Mouse (Mus musculus) kidney, adult 11 months (tissue): ENCODE measurements around the gene Lrig3.
A peak's percentile ranks its signal among the peaks of the same experiment; 100 is the strongest.

Experiments
- DNase-seq: peaks from one replicate; pipeline ENCODE4 v3.0.0; 2022

The Lrig3 gene

DNA sequence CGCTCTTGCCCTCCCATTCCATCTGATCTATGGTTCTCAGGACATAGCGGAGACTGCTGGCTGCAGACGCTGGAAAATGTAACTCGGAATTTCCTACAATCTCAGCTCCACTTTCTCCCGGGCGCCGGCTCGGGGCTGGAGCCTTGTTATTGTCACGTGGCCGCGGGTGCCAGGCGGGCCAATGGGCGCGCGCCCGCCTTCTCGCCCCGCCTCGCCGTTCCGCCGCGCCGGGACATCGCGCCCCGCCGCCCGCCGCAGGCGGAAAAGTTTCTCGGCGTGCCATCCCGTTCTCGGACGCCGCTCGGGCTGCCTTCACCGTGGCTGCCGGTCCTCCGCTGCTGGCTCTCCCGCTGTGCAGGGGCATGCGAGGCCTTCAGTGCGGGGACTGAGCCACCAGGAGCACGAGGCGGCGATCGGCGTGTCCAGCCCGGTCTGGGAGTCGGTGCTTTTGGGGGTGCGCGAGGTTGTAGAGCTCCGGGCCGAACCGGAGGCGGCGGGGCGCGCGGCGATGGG is at the start of gene Lrig3:
Gene Lrig3 (plus strand): TSS at position 201 of the 513 bp plus-strand sequence.
- DNase-seq: peak; percentile 88

DNA sequence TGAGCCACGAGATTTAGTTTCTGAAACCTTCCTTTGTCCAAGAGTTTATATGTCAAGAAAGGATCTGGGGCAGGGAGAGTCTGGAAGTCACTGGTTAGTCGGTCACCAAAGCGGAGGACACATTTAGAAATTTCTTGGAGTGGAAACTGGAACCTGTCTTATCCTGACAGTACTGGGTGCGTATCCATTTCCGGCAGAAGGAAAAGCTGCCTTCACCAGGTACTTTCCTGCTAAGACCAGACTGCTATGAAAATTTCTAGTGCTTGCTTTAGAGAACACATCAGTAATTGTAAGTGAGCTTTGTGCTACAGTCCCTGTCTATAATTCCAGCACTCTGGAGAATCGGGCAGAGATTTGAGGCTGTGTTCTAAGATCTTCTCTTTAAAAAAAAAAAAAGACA is 49.2 kb upstream of the Lrig3 start:
- DNase-seq: no peak

DNA sequence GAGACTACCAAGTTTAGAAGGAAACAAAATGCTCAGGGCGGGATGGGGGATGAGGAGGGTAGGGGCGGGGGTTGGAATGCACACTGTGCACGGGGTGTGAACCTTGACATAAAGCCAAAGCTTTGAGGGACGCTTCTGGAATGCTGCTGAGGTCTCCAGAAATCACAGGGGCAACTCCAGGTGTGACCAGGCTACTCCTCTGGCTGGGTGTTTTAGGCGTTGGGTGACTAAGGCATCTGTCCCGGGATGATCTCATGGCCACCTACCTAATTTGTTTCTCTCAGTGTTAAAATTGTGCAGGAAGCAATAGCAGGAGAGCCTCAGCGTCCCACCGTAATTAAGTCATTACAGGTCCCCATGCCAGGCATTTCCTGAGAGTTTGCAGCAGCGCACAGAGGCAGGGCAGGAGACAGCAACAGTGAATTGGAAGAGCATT is 48.5 kb upstream of the Lrig3 start:
- no peak for DNase-seq

DNA sequence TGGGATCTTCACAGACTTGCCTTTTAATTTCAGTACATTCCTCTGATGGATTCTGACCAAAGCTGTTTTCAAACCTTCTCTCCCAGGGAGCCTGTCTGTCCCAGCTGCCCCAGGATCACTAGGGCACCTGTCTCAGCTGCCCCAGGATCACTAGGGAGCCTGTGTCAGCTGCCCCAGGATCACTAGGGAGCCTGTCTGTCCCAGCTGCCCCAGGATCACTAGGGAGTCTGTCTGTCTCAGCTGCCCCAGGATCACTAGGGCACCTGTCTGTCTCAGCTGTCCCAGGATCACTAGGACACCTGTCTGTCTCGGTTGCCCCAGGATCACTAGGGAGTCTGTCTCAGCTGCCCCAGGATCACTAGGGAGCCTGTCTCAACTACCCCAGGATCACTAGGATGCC is 47.0 kb upstream of the Lrig3 start:
- no peak for DNase-seq

DNA sequence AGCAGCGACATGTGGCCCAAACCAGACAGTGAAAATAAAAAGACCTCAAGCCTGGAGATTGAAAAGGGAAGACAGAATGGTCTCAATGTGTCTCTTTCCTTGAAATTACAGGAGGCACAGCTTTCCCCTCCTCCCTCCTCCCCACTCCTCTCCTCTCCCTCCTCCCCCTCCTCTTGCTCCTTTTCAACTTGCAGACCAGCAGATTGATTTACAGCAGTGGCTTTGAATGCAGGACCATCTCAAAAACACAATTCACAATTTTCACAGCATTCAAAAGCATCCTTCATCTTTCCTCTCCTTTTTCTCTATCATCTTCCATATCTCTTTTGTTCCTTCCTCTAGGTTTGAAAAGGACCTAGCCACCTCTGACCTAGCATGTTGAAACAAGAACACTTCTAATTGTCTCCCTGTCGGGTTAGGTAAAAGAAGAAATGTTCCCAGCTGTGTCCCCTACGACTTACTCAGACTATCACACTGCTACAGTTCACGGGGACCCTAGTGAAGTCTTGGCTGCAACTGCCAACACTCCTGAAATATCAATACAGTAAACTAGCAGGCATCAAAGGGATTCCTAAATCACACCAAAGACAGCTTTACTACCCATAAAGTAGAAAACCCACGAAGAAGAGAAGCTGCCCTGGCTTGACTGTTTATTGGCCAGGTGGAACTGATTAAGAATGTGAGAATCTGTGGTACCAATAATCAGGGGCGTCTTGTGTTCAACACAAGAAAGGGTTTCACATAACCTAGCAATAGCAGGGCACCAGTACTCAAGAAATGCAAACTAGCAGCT is 44.1 kb upstream of the Lrig3 start:
- no peak for DNase-seq

DNA sequence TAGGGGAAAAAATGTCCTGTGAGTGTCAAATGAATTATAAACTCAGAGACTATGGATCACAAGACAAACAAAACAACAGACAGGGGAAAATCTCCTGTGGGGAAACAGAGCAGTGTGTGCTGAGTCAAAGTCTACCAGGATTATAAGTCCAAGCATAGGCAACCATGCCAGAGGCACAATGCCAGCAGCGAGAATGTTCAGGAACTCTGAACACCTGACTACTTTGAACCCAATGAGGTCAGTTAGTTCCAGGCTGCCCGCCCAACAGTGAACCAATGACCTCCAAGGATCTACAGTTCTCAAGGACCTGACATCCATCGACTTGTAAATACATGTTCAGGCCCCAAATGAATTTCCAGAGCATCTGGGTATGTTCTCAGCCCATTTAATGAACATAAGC is 36.0 kb upstream of the Lrig3 start:
- DNase-seq: peak; percentile 87

DNA sequence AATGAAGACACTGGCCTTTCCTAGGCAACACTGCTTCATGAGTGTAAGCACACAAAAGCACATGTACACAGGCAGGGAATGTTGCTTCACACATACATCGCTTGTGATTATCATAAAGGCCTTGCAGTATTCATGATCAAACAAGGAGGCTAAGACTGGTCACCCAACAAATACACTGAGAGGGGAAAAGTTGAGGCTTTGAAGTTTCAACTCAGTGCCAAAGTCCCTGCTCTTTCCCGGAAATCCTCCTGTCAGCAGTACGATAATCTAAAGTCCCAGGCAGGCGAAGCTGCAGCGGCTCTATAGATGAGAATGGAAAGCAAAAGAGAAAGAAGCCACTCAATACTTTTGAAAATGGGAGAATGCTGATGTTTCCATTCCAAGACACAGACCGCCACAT is 32.6 kb upstream of the Lrig3 start:
- no peak for DNase-seq

DNA sequence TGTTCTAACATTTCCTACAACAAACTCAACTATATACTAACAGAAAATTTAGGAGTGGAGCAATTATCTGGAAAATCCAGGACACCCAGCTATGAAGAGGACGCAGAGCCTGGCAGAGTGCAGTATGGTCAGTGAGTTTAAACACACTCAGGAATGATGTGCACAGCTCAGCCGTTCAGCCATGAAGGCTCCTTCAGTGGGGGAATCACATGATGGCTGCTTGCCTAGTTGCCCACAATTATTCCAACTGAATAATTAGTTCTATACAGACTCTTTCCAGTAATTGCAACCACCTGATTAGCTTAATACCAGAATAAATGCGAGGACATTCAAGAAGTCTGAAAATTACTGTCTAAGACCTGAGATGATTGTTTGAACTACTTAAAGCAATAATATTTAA is 31.9 kb upstream of the Lrig3 start:
- no peak for DNase-seq

DNA sequence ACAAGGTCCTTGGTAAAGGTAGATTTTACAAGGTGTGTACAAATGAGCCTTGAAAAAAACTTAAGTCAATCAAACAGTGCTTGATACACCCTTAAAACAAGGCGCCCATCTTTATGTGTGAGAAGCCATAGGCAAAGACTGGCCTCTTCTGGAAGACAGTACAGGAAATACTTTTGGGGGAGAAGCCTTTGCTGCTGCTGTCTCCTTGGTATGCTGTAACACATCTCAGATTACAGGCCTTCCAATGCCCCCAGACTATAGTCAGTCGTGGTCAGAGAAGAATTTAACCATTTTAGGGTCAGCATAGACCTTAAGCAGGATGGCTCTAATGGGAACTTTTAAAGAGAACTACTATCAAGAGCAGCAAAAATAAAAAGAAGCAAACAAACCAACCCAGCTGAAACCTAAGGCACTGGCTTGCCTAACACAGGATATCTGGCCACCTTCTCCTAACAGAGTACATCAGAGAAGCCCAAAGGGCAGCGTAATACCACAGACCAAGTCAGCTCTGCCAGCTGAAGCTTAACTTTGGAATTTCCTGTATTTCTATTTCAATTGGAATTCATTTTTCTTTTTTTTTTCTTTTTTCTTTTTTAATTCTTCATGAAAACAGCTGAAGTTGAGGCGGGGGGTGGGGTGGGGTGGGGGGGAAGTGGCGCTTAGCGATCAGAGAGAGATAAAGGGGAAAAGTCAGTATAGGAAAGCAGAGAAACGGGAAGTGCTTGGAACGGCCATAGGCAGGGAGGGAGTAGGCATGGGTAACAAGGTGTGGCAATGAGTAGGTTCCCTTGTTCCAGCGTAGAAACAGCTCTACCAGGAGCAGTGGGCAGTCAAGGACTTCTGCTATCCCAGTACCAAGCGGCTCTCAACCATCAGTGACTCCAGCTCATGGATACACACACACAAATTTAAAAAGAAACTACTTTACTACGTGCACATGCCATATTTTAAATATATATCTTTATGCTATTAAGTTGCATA is 28.2 kb upstream of the Lrig3 start:
- DNase-seq: no peak

DNA sequence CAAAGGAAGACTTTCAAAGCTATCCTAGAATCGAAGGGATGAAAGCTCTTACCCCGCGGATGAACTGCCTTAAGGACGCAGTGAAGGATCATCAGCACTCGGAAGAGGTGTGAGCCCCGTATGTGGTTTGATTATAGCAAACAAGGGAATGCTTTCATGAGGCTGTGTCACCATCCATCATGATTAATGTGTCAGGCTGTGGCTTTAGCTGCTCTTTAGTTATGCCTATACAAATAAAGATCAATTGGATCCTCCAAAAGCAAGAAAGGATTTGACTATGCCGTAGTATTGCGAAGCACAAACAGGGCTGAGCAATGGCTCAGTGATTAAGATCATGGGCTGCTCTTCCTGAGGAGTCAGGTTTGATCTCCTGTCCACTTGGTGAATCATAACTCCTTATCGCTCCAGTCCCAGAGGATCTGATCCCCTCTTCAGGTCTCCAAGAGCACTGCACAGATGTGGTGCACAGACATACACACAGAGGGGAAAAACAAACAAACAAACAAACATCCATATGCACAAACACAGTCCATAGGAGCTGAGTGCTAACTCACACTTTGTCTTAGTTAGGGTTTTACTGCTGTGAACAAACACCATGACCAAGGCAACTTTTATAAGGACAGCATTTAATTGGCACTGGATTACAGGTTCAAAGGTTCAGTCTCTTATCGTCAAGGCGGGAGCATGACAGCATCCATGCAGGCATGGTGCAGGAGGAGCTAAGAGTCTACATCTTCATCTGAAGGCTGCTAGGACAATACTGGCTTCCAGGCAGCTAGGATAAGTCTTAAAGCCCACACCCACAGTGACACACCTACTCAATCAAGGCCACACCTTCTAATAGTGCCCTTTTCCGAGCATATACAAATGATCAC is 27.2 kb upstream of the Lrig3 start:
- no peak for DNase-seq

DNA sequence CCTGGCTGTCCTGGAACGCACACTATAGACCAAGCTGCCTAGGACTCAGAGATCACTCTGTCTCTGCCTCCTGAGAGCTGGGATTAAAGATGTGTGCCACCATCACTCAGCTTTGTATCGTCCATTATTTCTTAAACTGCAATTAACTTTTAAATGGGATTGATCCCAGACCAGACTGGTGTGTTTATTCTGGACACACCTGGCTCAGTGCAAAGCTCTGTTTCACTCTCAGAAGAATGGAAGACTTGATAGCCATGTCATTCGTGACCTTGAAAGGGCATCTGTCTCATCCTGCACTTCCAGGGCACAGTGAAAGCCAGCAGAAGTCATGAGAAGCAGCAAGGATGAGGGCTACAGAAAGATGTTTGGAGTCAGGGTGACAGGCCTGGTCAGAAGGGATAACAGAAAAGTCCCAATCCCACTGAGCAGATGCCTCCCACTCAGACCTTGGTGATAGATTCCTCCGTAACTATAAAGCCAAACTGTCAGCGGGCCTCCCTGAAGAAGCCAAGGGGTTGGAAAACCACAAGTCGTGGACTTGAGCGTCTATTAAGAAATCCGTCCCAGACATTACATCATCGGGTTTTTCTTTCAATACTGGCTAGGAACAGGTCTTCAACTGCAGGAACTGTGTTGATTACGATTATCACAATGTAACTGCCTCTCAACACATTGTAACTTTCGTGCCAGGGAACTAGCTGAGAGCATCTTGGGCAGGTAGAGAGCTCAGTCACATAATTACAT is 25.5 kb upstream of the Lrig3 start:
- no peak for DNase-seq

DNA sequence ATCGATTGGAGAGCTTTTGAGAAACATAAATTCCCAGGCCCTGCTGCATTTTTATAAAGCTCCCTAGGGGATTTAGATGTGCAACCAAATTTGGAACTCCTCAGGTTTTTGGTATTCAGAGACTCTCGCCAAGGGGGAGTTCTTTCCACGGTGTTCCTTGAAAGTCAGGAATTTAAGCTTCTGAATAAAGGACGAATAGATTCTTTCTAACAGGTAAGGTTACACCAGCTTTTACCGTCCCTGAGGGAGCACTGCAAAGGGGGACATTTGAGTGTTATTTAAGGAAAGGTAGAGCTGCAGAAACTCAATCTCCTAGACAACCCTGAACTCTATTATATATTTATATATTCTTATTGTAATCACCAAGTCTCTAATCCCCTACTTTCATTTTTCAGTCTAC is 22.9 kb upstream of the Lrig3 start:
- DNase-seq: no peak

DNA sequence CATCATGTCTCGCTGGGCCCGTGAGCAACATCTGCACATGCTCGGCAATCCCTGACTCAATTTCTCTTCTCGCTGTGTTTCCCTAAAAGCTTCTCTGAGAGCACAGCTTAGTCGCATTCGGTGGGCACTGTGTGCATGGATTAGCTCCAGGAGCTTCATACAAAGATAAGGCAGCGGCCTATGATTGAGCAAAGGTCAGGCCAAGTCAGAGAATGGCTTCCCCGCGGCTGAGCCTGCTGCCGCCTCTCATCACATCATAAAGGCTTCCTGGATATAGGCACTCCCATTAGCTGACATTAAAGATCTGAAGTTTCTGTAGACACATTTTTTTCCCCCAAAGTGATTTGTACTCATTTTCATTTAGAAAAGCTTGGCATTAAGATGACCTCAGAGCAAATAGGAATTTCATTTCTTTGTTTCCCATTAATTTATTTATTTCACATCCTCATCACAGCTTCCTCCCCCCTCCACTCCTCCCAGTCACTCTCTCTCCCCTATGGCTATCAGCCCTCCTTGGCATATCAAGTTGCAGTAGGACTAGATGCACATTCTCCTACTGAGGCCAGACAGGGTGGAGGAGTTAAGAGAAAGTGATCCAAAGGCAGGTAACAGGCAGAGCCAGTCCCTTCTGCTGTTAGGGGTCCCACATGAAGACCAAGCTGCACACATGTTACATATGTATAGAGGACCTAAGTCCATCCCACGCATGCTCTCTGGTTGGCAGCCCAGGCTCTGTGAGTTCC is 21.0 kb upstream of the Lrig3 start:
- DNase-seq: no peak

DNA sequence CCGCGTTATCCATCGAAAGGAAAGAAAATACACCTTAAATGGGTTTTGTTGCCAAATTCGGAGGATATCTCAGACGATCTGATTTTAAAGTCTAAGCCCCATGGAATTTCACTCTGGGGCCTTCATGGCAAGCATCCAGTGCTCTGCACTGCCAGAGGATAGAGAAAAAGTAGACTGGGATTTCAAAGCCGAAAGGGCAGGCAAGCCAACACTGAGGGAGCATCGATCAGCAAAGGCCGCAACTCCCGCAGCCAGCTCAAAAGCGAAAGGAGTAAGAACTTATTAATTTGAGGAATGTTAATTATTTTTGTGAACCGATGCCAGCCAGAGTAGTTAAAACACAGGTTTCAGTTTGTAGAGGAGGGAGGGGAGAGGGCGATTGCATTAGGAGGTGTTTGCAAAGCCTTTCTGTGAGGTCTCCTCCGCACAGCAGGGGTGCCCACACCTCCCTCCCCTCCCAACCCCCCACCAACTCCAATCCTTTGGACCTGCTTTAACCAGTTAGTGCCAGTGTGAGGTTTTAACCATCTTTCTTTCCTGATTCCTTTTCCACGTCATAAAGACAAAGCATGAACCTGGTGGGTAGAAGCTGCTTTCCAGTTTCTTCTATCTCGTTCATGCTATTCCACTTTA is 17.0 kb upstream of the Lrig3 start:
- DNase-seq: no peak

DNA sequence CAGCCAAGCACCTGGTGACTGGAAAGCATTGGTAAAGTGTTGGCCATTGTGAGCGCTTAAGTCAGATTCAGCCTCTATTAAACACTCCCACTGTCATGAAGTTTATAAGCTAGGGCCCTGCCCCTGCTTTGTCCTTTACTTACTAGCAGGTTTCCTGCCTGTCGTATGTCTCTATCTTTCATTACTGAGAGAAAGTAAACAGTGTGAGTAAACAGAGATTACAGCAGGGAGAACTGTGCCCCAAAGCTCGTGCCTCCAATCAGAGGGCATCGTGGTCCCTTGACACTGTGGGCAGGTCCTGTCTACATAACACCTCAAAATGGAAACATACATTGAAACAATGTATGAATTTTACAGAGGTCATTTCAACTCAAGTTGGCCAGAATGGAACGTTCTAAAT is 14.3 kb upstream of the Lrig3 start:
- no peak for DNase-seq

DNA sequence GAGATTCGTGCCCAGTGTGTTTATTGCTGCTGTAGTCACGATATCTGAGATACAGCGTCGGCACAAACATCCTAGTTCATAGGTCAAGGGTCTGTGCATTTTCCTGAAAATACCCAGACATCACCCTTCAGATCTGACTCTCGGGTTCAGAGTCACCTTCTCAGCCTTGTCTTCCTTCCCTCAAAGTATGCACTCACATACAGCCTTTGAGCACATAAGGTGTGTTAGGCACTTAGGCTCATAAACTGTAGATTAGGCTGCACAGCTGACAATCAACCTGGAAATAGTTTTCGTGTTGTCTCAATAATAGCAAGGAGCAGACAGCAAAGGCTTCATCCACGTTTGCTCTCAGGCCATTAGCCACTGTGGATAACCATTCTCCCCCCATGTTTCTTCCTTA is 11.6 kb upstream of the Lrig3 start:
- no peak for DNase-seq

DNA sequence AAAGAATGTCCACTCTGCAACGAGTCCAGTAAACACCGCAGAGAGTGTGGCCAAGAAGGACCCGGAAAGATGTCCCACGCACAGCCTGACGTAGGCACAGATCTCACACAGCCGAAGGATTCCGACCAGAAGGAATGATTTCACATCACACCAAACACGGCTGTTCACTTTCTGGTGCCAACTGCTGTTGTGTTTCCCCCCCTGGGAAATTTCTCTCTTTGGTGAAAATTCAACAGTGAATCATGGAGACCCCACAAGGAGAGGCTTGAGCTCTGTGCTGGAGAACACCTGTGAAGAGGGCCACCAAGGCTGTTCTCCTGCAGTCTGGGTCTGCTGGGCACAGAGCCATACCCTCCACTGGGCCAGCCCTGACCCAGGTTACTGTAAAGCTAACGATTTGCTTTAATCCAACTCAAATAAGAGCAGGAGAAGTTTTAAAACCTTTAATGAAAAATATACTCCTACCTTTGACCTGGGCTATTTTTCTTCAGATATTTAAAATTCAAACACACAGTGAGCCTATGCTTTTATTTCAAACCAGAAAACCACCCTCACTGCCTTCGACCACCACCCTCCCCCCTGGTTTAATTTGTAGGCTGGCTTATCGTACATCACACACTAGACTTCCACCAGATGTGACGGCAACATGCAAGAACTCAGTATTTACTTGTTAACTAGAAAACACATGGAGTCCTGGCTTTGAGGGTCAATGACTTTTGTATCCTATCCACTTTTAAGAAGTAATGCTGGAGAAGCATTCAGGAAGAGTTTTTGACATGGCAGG is 11.0 kb upstream of the Lrig3 start:
- DNase-seq: no peak

DNA sequence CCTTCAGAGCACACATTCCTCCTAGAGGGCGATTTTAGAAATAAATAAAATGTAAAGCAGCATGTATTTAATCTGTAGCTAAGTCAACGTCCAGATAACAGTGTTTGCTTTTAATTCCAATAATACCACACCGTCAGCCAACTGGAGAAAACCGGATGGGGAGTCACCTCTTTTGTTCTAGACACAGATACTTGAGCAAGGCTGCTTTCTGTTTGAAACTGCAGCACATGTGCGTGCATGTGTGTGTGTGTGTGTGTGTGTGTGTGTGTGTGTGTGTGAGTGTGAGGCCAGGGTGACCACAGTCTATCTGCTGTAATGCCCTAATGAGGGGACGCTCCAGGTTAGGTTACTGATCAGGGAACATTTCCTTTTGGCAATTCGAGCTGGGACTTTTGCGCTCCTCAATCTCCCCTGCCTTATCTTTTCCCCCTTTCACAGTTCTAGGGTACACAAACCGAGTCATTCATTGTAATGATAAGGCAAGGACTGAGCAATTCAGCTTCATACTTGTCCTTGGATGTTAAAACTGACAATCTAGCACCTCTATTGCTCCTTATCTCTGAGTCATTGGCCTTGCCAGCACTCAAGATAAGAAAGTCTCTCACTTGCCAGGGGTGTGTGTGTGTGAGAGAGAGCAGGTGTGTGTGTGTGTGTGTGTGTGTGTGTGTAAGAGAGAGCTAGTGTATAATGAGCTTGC is 4.4 kb upstream of the Lrig3 start:
- no peak for DNase-seq

DNA sequence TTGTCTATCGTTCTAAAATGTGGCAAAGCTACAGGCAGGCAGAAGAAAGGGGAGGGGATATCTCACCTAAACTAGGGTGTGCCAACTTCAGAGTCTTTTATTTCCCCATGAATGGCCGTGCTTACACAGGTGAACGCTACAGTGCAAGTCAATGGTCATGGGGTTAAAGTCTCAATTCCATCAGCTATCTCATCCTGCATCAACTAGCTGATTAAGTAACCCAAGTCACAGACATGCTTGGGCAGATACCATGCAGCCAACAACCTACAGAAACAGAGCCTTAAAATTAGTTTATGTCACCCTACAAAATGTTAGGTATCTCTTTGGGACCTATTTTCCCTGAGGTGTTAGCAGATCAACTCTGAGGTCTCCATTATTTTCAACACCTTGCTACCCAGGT is 1.3 kb upstream of the Lrig3 start:
- DNase-seq: peak; percentile 27
